Mouse (Mus musculus) bone marrow macrophage, adult 2 months (primary cell): ENCODE results near the gene Gm37419.

Experiments used
- CTCF ChIP-seq: IDR thresholded peaks from 2 replicates; pipeline ENCODE4 v1.5.1; 2012; ENCODE audit warnings: low read depth, mild to moderate bottlenecking, low read length, moderate library complexity
- POLR2A ChIP-seq: IDR thresholded peaks from 2 replicates; pipeline ENCODE4 v1.6.1; 2012; ENCODE audit warnings: mild to moderate bottlenecking, low read depth, low read length, borderline replicate concordance

DNA sequence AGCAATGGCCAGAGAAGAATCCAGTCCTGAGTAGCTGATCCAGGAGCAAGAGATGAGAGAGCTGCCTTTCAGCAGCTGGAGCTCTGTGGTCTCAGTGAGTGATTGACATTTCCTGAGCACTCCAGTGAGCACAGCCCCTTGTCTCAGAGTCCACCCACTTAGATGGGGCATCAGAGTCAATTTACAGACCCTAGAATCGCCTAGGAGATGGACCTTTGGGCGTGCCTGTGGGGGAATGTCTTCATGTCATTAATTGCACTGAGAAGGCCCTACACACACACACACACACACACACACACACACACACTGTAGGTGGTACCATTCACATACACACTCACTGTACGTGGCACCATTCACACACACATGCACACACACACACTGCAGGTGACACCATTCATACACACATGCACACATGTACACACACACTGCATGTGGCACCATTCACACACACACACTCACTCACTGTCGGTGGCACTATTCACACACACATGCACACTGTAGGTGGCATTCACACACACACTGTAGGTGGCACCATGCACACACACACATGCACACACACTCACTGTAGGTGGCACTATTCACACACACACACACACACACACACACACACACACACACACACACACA, 36.1 kb upstream of the Gm37419 start:
- no peak for TF ChIP-seq CTCF
- TF ChIP-seq POLR2A: no peak
